Mouse (Mus musculus) midbrain, embryonic 13.5 days (tissue): ENCODE results near the gene Efl1. TPM values are rescaled to one million over a fixed set of nuclear protein-coding genes. Genes with fewer than 3 reads are reported as not detected.
A peak's percentile ranks its signal among the peaks of the same experiment; 100 is the strongest.
"Not testable (repeated sequence)": the region's sequence is repeated elsewhere in the genome, so short reads cannot be mapped to it uniquely, and the experiment has no call there.

Source experiments
- ATAC-seq: fragments of 200-750 bp; cut with Nextera tagmentation; 2 replicates; pipeline ENCODE4 v1.8.0; 2017; ENCODE audit warnings: mild to moderate bottlenecking, moderate TSS enrichment, moderate library complexity
- H3K27ac ChIP-seq: fragments of 300-500 bp; sonication (generic); 2 replicates; pipeline ENCODE4 v1.5.1; 2015; ENCODE audit warnings: inconsistent platforms, mild to moderate bottlenecking, moderate library complexity
- H3K27me3 ChIP-seq: fragments of 300-500 bp; sonication (generic); 2 replicates; pipeline ENCODE4 v1.6.1; 2015; ENCODE audit warnings: mild to moderate bottlenecking, inconsistent platforms
- H3K36me3 ChIP-seq: fragments of 300-500 bp; sonication (generic); 2 replicates; pipeline ENCODE4 v1.6.1; 2015; ENCODE audit warnings: mild to moderate bottlenecking, inconsistent platforms
- H3K4me1 ChIP-seq: fragments of 300-500 bp; sonication (generic); replicated peaks from 2 replicates; pipeline ENCODE4 v1.6.1; 2015; ENCODE audit warnings: inconsistent platforms
- H3K4me2 ChIP-seq: fragments of 300-500 bp; sonication (generic); replicated peaks from 2 replicates; pipeline ENCODE4 v1.6.1; 2015; ENCODE audit warnings: moderate library complexity, mild to moderate bottlenecking, inconsistent platforms
- H3K4me3 ChIP-seq: fragments of 300-500 bp; sonication (generic); replicated peaks from 2 replicates; pipeline ENCODE4 v1.5.1; 2015; ENCODE audit warnings: mild to moderate bottlenecking, inconsistent platforms
- H3K9ac ChIP-seq: fragments of 300-500 bp; sonication (generic); replicated peaks from 2 replicates; pipeline ENCODE4 v1.6.1; 2015; ENCODE audit warnings: mild to moderate bottlenecking, inconsistent platforms
- H3K9me3 ChIP-seq: fragments of 300-500 bp; sonication (generic); 2 replicates; pipeline ENCODE4 v1.6.1; 2016; ENCODE audit warnings: mild to moderate bottlenecking, inconsistent platforms
- WGBS: fragments of 180-500 bp; shearing (Covaris S2); methylation state at CpG from one replicate; pipeline ENCODE4 v1.1.7; 2015; 5-methylcytosine and 5-hydroxymethylcytosine counted together
- polyA plus RNA-seq: library from polyadenylated mRNA; unstranded; fragments of >200 nt; fragmentation: Nextera tagmentation; extraction: Ambion mirVana; gene quantifications from 2 replicates; pipeline ENCODE4 v1.2.1, GENCODE M21; 2015

Gene Efl1
- polyA plus RNA-seq, 1 experiment from 2014 or later: 20.1 TPM

DNA sequence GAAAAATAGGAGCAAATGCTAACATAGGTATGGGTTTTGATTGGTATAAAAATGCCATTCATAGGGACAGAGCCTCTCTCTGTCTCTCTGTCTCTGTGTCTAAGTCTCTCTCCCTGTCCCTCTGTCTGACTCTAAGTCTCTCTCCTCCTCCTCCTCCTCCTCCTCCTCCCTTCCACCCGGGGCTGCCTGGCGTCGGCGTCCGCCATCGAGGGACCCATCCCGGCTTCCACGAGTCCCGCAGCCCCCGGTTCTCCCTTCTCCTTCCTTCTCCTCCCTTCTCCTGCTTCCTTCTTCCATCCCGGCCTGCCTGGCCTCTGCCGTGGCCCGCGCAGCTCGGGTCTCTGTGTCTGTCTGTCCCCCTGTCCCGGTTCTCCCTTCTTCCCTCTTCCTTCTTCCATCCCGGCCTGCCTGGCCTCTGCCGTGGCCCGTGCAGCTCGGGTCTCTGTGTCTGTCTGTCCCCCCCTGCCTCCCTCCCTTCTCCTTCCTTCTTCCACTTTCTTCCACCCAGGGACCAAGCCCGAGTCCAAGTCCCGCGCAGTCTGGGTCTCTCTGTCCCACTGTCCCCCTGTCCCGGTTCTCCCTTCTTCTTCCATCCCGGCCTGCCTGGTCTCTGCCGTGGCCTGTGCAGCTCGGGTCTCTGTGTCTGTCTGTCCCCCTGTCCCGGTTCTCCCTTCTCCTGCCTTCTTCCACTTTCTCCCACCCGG, 122.7 kb downstream of the Efl1 start:
- H3K4me2 ChIP-seq, H3K9ac ChIP-seq, H3K27ac ChIP-seq, H3K4me3 ChIP-seq, H3K36me3 ChIP-seq, H3K9me3 ChIP-seq, H3K27me3 ChIP-seq: not testable (repeated sequence)
- peaks cover 28% of the 10 kb centered on the region for H3K4me1 ChIP-seq
- ATAC-seq: peak; percentile 99
- WGBS: 84% methylated on average over 29 of the region's 29 CpGs

DNA sequence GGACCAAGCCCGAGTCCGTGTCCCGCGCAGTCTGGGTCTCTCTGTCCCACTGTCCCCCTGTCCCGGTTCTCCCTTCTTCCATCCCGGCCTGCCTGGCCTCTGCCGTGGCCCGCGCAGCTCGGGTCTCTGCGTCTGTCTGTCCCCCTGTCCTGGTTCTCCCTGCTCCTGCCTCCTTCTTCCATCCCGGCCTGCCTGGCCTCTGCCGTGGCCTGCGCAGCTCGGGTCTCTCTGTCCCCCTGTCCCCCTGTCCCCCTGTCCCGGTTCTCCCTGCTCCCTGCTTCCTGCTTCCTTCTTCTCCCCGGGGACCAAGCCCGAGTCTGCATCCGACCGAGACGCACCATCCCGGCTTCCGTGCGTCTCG, 123.2 kb downstream of the Efl1 start:
- 85% methylated on average over 25 of the region's 25 CpGs for WGBS
- H3K4me1 ChIP-seq: peaks cover 28% of the 10 kb centered on the region
- not testable (repeated sequence) for H3K4me2 ChIP-seq, H3K9me3 ChIP-seq, H3K4me3 ChIP-seq, H3K27me3 ChIP-seq, H3K9ac ChIP-seq, H3K27ac ChIP-seq, H3K36me3 ChIP-seq
- ATAC-seq: peak; percentile 41

DNA sequence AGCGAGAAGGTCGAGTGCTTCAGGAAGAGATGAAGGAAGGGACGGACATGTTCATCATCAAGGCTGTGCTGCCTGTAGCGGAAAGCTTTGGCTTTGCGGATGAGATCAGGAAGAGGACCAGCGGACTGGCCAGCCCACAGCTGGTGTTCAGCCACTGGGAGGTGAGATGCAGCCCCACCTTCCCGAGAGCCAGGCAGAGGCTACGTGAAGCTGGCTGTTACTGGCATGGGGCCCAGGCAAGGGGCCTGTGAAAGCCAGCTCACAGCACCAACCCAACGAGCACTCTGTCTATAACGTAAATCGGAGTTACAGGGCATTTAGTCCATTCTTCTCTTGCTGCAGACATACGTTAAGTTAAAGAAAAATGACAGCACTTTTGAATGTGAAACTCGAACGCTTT, 124.1 kb downstream of the Efl1 start:
- 56% methylated on average over 14 of the region's 14 CpGs for whole genome bisulfite sequencing
- peaks cover 28% of the 10 kb centered on the region for H3K4me1 ChIP-seq
- no peaks in the 10 kb centered on the region for H3K27me3 ChIP-seq
- peaks cover 4% of the 10 kb centered on the region; the same call in 1 of the 2 replicates for H3K36me3 ChIP-seq
- ATAC-seq: no peak
- no peak overlapping the region for H3K9ac ChIP-seq
- H3K27ac ChIP-seq: 0 out of 2 replicates have a peak overlapping the region, but pooled peaks have one; percentile 51
- H3K4me3 ChIP-seq: no peak overlapping the region
- 0 out of 2 replicates have a peak, but pooled peaks cover 4% of the 10 kb centered on the region for H3K9me3 ChIP-seq
- H3K4me2 ChIP-seq: no peak overlapping the region

DNA sequence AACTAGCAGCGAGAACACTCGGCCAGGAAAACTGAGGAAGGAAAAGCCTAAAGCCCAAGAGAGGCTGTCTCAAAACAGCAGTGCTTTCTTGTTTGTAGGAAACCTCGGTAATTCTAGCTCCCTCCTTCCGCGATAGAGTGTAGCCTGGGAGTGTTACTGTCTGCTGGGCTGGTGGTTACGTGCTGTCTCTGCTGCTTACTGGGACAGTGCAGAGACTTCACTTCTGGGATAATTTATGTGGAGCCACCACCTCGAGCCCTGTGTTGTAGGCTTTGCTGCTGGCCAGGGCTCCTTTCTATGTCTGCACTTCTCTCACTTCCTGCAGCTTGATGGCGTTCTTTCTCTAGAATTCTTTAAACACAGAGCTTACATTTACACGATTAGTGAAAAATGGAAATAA, 124.7 kb downstream of the Efl1 start:
- Histone ChIP-seq H3K27me3 (no peaks in the 10 kb centered on the region), H3K4me1 (peaks cover 28% of the 10 kb centered on the region), H3K4me2 (no peak overlapping the region), H3K4me3 (no peak overlapping the region), H3K27ac (no peak overlapping the region), H3K36me3 (peaks cover 6% of the 10 kb centered on the region; the same call in 1 of the 2 replicates), H3K9me3 (0 out of 2 replicates have a peak, but pooled peaks cover 4% of the 10 kb centered on the region), H3K9ac (no peak overlapping the region)
- no peak for ATAC-seq
- WGBS: 72% methylated on average over 9 of the region's 9 CpGs

DNA sequence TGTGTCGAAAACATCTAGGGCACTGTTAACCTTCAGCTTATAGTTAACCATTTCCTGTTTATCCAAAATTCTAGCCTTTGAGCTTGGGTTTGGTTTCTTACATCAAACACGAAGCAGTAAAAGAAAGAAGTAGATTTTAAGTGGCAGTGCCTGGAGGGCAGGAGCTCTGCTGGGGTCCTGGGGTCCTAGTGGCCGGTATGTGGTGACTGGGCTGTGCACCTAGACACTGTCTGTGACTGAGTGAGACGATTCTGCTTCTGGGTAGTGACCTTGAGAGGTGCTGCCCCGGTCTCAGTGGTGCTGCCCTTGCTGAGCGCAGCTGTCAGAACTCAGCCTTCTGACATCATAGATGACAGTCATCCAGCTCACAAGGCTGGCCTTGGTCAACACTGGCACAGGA, 125.5 kb downstream of the Efl1 start:
- H3K27me3 ChIP-seq: no peaks in the 10 kb centered on the region
- 91% methylated on average over 6 of the region's 6 CpGs for WGBS

DNA sequence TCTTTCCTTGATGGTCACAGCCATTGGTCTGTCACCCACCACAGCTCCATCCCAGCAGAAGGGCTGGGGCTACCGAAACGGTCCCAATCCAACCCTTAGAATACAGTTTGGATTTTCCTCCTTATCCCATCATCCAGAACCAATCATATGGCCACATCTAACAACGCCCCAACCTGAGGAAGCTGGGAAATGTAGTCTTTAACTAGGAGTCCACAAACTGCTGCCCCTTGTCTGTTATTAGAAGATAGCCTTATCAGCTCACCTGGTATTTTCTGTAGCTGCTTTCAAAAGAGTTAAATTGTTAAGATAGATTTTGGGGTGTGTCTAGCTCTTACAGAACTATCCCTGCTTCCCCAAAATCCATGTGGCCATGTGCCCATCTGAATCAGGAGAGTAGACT, 126.7 kb downstream of the Efl1 start:
- H3K4me3 ChIP-seq: no peak overlapping the region
- peaks cover 6% of the 10 kb centered on the region; the same call in 1 of the 2 replicates for H3K36me3 ChIP-seq
- H3K9ac ChIP-seq: no peak overlapping the region
- H3K27me3 ChIP-seq: no peaks in the 10 kb centered on the region
- no peak overlapping the region for H3K4me2 ChIP-seq
- no peak for ATAC-seq
- WGBS: 86% methylated on average over 3 of the region's 3 CpGs
- 0 out of 2 replicates have a peak, but pooled peaks cover 4% of the 10 kb centered on the region for H3K9me3 ChIP-seq
- H3K27ac ChIP-seq: no peak overlapping the region
- H3K4me1 ChIP-seq: peaks cover 22% of the 10 kb centered on the region

More for the DNA sequence above, 125.5 kb downstream of the Efl1 start:
- Histone ChIP-seq H3K4me2 (no peak overlapping the region), H3K4me3 (no peak overlapping the region), H3K9ac (no peak overlapping the region), H3K36me3 (peaks cover 6% of the 10 kb centered on the region; the same call in 1 of the 2 replicates), H3K4me1 (peaks cover 28% of the 10 kb centered on the region), H3K9me3 (0 out of 2 replicates have a peak, but pooled peaks cover 4% of the 10 kb centered on the region), H3K27ac (no peak overlapping the region)
- ATAC-seq: no peak

DNA sequence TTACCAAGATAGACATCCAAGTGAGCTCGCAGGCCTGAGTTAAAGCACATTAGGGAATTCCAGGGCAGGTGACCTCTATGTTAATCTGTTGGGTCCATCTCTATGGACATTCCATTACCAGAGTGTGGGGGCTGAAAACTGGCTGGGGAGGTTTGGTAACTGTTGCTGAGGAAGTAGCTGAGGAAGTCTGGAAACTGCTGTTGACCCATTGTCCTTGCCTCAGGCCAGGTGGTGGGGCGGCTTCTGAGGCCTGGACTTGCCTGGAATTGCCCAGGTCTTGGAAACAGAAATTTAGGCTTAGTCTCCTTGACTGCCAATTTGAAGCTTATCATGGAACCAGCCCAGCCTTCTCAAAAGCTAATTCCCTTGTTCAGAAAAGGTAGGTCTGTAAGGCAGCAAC, 134.7 kb downstream of the Efl1 start:
- Histone ChIP-seq H3K9me3 (no peaks in the 10 kb centered on the region), H3K36me3 (0 out of 2 replicates have a peak, but pooled peaks cover 6% of the 10 kb centered on the region), H3K27me3 (no peaks in the 10 kb centered on the region), H3K9ac (no peak overlapping the region), H3K4me2 (no peak overlapping the region), H3K4me3 (no peak overlapping the region), H3K4me1 (0 out of 2 replicates have a peak, but pooled peaks cover 3% of the 10 kb centered on the region), H3K27ac (no peak overlapping the region)
- no peak for ATAC-seq
- 91% methylated on average over 2 of the region's 2 CpGs for WGBS

DNA sequence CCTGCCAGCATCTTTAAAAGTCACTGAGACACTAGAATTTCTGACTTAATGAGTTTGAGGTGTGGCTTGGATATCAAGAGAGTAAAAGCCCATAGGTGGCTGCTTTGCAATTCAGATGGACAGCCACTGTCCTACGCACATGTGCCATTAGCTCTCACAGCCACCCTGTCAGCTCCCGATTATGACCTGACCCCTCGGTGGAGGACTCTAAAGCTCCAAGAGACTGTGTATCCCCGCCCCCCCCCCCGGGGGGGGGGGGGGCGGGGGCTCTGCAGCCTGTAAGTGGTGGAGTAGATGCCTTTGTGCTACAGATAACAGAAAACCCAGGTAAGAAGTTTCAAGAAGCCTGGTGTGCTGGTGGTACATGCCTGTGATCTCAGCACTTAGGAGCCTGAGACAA, 135.3 kb downstream of the Efl1 start:
- 0 out of 2 replicates have a peak, but pooled peaks cover 2% of the 10 kb centered on the region for H3K27me3 ChIP-seq
- no peak overlapping the region for H3K4me3 ChIP-seq
- H3K9ac ChIP-seq: no peak overlapping the region
- H3K4me2 ChIP-seq: no peak overlapping the region
- WGBS: 55% methylated on average over 4 of the region's 6 CpGs
- 0 out of 2 replicates have a peak, but pooled peaks cover 3% of the 10 kb centered on the region for H3K4me1 ChIP-seq
- no peak for ATAC-seq
- no peak overlapping the region for H3K27ac ChIP-seq
- no peaks in the 10 kb centered on the region for H3K9me3 ChIP-seq
- 0 out of 2 replicates have a peak, but pooled peaks cover 6% of the 10 kb centered on the region for H3K36me3 ChIP-seq

DNA sequence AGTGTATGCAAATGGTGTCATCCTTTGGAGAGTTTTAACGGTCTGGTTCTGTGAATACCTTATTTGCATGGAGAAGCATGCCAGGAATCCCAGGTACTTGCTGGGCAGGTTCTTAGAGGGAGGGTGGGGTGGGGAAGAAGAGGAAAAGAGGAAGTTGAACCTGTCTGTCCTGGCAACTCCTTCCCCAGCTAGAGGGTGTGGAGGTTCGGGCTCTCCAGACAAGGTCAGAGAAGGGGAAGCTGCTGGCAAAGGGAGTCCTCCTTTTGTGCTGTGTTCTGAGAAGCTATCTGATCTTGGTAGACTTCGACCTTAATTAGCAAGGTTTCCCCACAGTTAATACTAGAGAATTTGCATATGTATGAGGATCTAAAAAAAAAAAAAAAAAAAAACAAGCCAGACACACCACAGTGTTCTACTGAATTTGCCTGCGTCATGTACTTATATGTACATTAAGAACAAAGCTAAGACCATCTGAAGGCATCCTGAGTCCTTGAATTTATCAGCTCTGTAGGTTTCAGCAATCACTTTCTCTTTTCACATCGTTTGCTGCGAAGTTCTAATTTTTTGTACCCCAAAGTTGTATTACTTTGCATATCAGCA, 137.0 kb downstream of the Efl1 start:
- no peak overlapping the region for H3K4me3 ChIP-seq
- 65% methylated on average over 6 of the region's 6 CpGs for WGBS
- 0 out of 2 replicates have a peak, but pooled peaks cover 3% of the 10 kb centered on the region for H3K36me3 ChIP-seq

DNA sequence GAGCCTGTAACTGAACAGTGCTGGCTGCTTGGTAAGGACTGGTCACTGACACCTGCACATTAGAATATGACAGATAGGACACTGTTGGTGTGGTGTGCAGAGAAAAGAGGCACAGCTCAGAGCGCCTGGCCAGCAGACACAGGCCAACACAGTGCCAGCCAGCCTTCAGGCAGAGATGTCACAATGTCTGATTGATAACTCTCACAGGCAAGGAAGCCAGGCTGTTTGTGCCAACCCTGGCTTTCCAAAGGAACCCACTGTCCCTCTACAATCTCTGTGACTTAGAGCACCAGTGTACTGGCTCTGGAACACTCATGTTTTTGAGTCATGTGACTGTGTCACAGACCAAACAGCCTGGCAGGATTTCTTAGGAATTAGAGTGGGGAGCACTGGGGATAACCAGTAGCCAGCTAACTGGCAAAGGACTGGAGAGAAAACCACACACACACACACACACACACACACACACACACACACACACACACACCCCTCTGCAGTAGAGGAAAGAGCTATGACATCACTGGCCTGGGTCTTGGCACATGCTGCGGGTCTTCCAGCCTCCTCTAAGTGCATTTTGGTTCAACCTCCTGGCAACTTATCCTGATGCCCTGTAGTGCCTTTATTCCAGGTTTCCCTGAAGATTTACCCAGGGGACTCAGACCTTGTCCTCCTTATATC, 137.7 kb downstream of the Efl1 start:
- Histone ChIP-seq H3K4me3 (no peak overlapping the region), H3K27ac (no peak overlapping the region), H3K27me3 (0 out of 2 replicates have a peak, but pooled peaks cover 2% of the 10 kb centered on the region), H3K9ac (no peak overlapping the region), H3K36me3 (no peaks in the 10 kb centered on the region), H3K4me2 (no peak overlapping the region), H3K9me3 (no peaks in the 10 kb centered on the region), H3K4me1 (0 out of 2 replicates have a peak, but pooled peaks cover 3% of the 10 kb centered on the region)
- WGBS: 81% methylated on average over 2 of the region's 2 CpGs
- ATAC-seq: 0 out of 2 replicates have a peak, but pooled peaks have one; percentile 34

More for the DNA sequence above, 137.0 kb downstream of the Efl1 start:
- Histone ChIP-seq H3K9me3 (no peaks in the 10 kb centered on the region), H3K4me2 (no peak overlapping the region), H3K4me1 (0 out of 2 replicates have a peak, but pooled peaks cover 3% of the 10 kb centered on the region), H3K27me3 (0 out of 2 replicates have a peak, but pooled peaks cover 2% of the 10 kb centered on the region), H3K9ac (no peak overlapping the region), H3K27ac (no peak overlapping the region)
- no peak for ATAC-seq

DNA sequence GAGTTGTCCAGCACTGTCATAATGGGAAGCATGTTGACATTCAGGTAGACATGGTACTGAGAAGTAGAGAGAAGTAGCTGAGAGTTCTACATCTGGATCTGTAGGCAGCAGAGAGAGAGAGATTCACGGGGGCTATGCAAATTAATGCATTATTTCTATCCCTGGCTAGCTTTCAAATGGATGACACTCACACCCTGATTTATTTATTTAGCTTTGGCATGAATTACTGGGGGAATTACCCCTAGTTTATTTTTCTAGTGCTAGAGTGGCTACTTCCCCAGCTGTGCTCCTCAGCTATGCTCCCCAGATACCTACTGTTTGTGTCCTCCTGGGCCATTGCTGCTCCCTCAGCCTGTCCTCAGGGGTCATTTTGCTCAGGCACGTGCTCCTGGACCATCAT, 144.2 kb downstream of the Efl1 start:
- Histone ChIP-seq H3K27ac (no peak overlapping the region), H3K36me3 (no peaks in the 10 kb centered on the region), H3K4me2 (no peak overlapping the region), H3K9ac (no peak overlapping the region), H3K4me1 (peaks cover 4% of the 10 kb centered on the region; the same call in 1 of the 2 replicates), H3K4me3 (no peak overlapping the region), H3K9me3 (no peaks in the 10 kb centered on the region), H3K27me3 (0 out of 2 replicates have a peak, but pooled peaks cover 2% of the 10 kb centered on the region)
- 44% methylated on average over 2 of the region's 2 CpGs for WGBS
- no peak for ATAC-seq

DNA sequence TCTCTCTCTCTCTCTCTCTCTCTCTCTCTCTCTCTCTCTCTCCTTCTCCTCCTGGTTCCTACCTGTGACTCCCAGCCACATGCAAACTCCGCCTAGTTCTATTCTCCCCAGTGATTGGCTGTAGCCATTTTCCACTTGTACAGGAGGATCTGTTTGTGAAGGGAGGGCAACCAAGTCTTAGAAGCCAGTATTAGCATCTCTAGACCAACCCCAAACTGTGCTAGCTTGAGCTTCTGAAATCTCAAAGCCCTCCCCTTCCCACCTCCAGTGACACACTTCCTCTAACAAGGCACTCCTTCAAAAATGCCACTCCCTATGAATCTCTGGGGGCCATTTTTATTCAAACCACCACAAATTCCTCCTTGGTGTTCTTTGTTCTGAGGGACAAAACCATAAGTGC, 144.7 kb downstream of the Efl1 start:
- Histone ChIP-seq H3K9me3 (no peaks in the 10 kb centered on the region), H3K36me3 (no peaks in the 10 kb centered on the region), H3K27me3 (0 out of 2 replicates have a peak, but pooled peaks cover 2% of the 10 kb centered on the region), H3K27ac (no peak overlapping the region), H3K4me2 (no peak overlapping the region), H3K4me3 (no peak overlapping the region), H3K9ac (no peak overlapping the region), H3K4me1 (peaks cover 4% of the 10 kb centered on the region; the same call in 1 of the 2 replicates)
- ATAC-seq: no peak
- 89% methylated on average over 1 of the region's 1 CpGs for WGBS
